Mouse (Mus musculus): ENCODE results near the gene Phf13.

GRCm38 (mm10) chr4:152012109-152012508 is 16.1 kb upstream of the Phf13 start:
- no peak for TF ChIP-seq TAL1 (IDR thresholded peaks at IDR 0.05; ENCODE audit: low read length)
- no peak for TF ChIP-seq GATA1 (IDR thresholded peaks at IDR 0.05; ENCODE audit: low read length)

Data from erythroblast, embryonic 14.5 days (primary cell).